Mouse (Mus musculus) spleen, adult 2 months (tissue): ENCODE measurements around the gene Gm5148.

Experiments used
- CTCF ChIP-seq: fragments of 200-500 bp; IDR thresholded peaks from 2 replicates; pipeline ENCODE4 v1.5.1; 2011; ENCODE audit warnings: mild to moderate bottlenecking, inconsistent platforms; ENCODE audit not compliant: insufficient read depth, insufficient read length, insufficient replicate concordance; ENCODE audit errors: extremely low read depth
- POLR2A ChIP-seq: fragments of 200-500 bp; IDR thresholded peaks from 2 replicates; pipeline ENCODE4 v1.6.1; 2011; ENCODE audit warnings: low read depth, low read length, inconsistent platforms

GRCm38 (mm10) chr3:37692945-37693344 is 31.3 kb downstream of the Gm5148 start:
- TF ChIP-seq CTCF (no peak), POLR2A (no peak)
